Mouse (Mus musculus): ENCODE data around the gene Trub1.

- TF ChIP-seq CTCF (IDR thresholded peaks at IDR 0.05; ENCODE audit: borderline replicate concordance, extremely low read depth, insufficient read depth, insufficient read length) (no peak), POLR2A (IDR thresholded peaks at IDR 0.05; ENCODE audit: borderline replicate concordance, extremely low read depth, insufficient read depth, insufficient read length, poor library complexity, severe bottlenecking) (no peak)
These were observed 29.3 kb upstream of the Trub1 start for GRCm38 (mm10) chr19:57423402-57423801.
